Mouse (Mus musculus) midbrain, embryonic 13.5 days (tissue): Measurements from ENCODE around the gene Zgrf1. TPM values are rescaled to one million over a fixed set of nuclear protein-coding genes. Genes with fewer than 3 reads are reported as not detected.
A peak's percentile ranks its signal among the peaks of the same experiment; 100 is the strongest.

Experiments
- ATAC-seq: fragments of 200-750 bp; cut with Nextera tagmentation; 2 replicates; pipeline ENCODE4 v1.8.0; 2017; ENCODE audit warnings: mild to moderate bottlenecking, moderate TSS enrichment, moderate library complexity
- H3K27ac ChIP-seq: fragments of 300-500 bp; sonication (generic); 2 replicates; pipeline ENCODE4 v1.5.1; 2015; ENCODE audit warnings: inconsistent platforms, mild to moderate bottlenecking, moderate library complexity
- H3K27me3 ChIP-seq: fragments of 300-500 bp; sonication (generic); 2 replicates; pipeline ENCODE4 v1.6.1; 2015; ENCODE audit warnings: mild to moderate bottlenecking, inconsistent platforms
- H3K36me3 ChIP-seq: fragments of 300-500 bp; sonication (generic); 2 replicates; pipeline ENCODE4 v1.6.1; 2015; ENCODE audit warnings: mild to moderate bottlenecking, inconsistent platforms
- H3K4me1 ChIP-seq: fragments of 300-500 bp; sonication (generic); replicated peaks from 2 replicates; pipeline ENCODE4 v1.6.1; 2015; ENCODE audit warnings: inconsistent platforms
- H3K4me2 ChIP-seq: fragments of 300-500 bp; sonication (generic); replicated peaks from 2 replicates; pipeline ENCODE4 v1.6.1; 2015; ENCODE audit warnings: moderate library complexity, mild to moderate bottlenecking, inconsistent platforms
- H3K4me3 ChIP-seq: fragments of 300-500 bp; sonication (generic); replicated peaks from 2 replicates; pipeline ENCODE4 v1.5.1; 2015; ENCODE audit warnings: mild to moderate bottlenecking, inconsistent platforms
- H3K9ac ChIP-seq: fragments of 300-500 bp; sonication (generic); replicated peaks from 2 replicates; pipeline ENCODE4 v1.6.1; 2015; ENCODE audit warnings: mild to moderate bottlenecking, inconsistent platforms
- H3K9me3 ChIP-seq: fragments of 300-500 bp; sonication (generic); 2 replicates; pipeline ENCODE4 v1.6.1; 2016; ENCODE audit warnings: mild to moderate bottlenecking, inconsistent platforms
- WGBS: fragments of 180-500 bp; shearing (Covaris S2); methylation state at CpG from one replicate; pipeline ENCODE4 v1.1.7; 2015; 5-methylcytosine and 5-hydroxymethylcytosine counted together
- polyA plus RNA-seq: library from polyadenylated mRNA; unstranded; fragments of >200 nt; fragmentation: Nextera tagmentation; extraction: Ambion mirVana; gene quantifications from 2 replicates; pipeline ENCODE4 v1.2.1, GENCODE M21; 2015

Gene Zgrf1
- polyA plus RNA-seq, 1 experiment from 2014 or later, result 7.0 TPM

DNA sequence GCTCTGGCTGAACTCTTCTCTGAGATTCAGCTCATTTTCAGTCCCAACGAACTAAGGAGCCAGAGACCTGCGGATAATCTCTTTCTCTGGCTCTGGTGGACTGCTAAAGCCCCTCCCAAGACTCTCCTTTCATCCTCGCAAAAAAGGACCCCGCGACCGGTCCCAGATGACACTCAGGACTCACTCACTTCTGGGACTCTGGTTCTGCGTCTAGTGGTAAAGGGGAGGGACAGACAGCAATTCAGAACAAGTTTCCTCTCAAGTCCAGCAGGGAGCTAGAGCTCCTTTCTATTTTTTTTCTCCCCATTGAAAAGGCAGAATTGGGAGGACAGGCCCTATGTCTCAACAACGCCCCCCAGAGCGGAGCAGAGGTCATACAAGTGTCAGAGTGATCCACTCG is 78.3 kb downstream of the Zgrf1 start:
- Histone ChIP-seq H3K4me1 (peaks cover 70% of the 10 kb centered on the region), H3K36me3 (no peaks in the 10 kb centered on the region), H3K9ac (0 out of 2 replicates have a peak overlapping the region, but pooled peaks have one; percentile 74), H3K27ac (peak overlapping the region; percentile 90), H3K4me3 (peak overlapping the region; percentile 53), H3K27me3 (peaks cover 77% of the 10 kb centered on the region), H3K4me2 (peak overlapping the region; percentile 66), H3K9me3 (no peaks in the 10 kb centered on the region)
- ATAC-seq, result no peak
- under 1% methylated on average over 10 of the region's 10 CpGs for WGBS

GRCm38 (mm10) chr3:127632531-127632930 is 79.2 kb downstream of the Zgrf1 start:
- Histone ChIP-seq H3K4me1 (peaks cover 60% of the 10 kb centered on the region), H3K27ac (peak overlapping the region; percentile 90), H3K9ac (peak overlapping the region; percentile 74; the same call in 1 of the 2 replicates), H3K4me3 (peak overlapping the region; percentile 53), H3K4me2 (peak overlapping the region; percentile 66), H3K27me3 (peaks cover 77% of the 10 kb centered on the region), H3K9me3 (no peaks in the 10 kb centered on the region), H3K36me3 (no peaks in the 10 kb centered on the region)
- ATAC-seq, result peak; percentile 84
- under 1% methylated on average over 28 of the region's 32 CpGs for WGBS

DNA sequence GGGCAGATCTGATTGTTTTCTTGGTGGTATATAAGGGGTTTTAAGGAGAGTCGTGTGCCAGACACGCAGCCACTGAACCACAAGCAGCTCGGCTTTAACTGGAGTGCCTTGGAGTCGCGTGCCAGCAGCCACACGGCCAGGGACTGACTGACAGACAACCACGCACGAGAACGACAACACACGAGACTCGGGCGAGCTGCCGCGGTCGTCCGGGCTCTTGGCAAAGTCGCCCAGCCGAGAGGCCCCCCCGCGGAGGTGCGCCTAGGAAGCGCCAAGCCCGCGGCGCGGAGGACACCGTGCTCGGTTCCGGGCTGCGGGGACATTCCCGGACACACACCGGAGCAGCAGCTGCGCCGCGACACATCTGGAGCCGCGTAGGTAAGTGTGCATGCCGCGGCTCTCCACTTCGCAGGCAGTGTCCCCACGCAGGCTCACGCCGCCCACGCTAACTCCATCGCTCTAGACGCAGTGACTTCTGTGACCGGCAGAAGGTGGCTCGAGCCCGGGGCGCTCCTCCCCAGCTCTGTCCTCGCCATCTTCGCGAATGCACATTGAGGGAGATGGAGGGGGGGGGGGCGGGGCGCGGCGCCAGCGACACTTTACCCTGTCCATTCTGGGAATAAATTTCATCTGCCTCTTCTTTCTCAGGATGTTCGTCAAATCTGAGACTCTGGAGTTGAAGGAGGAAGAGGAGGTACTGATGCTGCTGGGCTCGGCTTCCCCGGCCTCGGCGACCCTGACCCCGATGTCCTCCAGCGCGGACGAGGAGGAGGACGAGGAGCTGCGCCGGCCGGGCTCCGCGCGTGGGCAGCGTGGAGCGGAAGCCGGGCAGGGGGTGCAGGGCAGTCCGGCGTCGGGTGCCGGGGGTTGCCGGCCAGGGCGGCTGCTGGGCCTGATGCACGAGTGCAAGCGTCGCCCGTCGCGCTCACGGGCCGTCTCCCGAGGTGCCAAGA is 80.1 kb downstream of the Zgrf1 start, which contains the start of gene Neurog2:
Gene Neurog2 (plus strand): TSS at position 56 of the 953 bp plus-strand sequence.
- H3K4me1 ChIP-seq, result peaks cover 52% of the 10 kb centered on the region
- H3K27me3 ChIP-seq, result peaks cover 77% of the 10 kb centered on the region
- H3K4me3 ChIP-seq, result peak within 1 kb of the TSS; percentile 53
- peak within 1 kb of the TSS; percentile 74 for H3K9ac ChIP-seq
- under 1% methylated on average over 75 of the region's 92 CpGs for WGBS
- no peaks in the 10 kb centered on the region for H3K36me3 ChIP-seq
- H3K27ac ChIP-seq, result peak within 1 kb of the TSS; percentile 90
- peak; percentile 64 for ATAC-seq
- peak within 1 kb of the TSS; percentile 66 for H3K4me2 ChIP-seq
- H3K9me3 ChIP-seq, result no peaks in the 10 kb centered on the region

GRCm38 (mm10) chr3:127634101-127634983 is 81.1 kb downstream of the Zgrf1 start:
- Histone ChIP-seq H3K36me3 (no peaks in the 10 kb centered on the region), H3K4me1 (peaks cover 49% of the 10 kb centered on the region), H3K9ac (peak overlapping the region; percentile 74), H3K27me3 (peaks cover 79% of the 10 kb centered on the region), H3K27ac (peak overlapping the region; percentile 90), H3K9me3 (no peaks in the 10 kb centered on the region), H3K4me3 (peak overlapping the region; percentile 53), H3K4me2 (peak overlapping the region; percentile 66)
- peak; percentile 75 for ATAC-seq
- WGBS, result under 1% methylated on average over 58 of the region's 58 CpGs

GRCm38 (mm10) chr3:127634984-127635349 is 81.7 kb downstream of the Zgrf1 start:
- peak overlapping the region; percentile 66 for H3K4me2 ChIP-seq
- no peak overlapping the region for H3K27ac ChIP-seq
- H3K4me3 ChIP-seq, result peak overlapping the region; percentile 53
- H3K27me3 ChIP-seq, result peaks cover 78% of the 10 kb centered on the region
- no peak for ATAC-seq
- H3K36me3 ChIP-seq, result no peaks in the 10 kb centered on the region
- peaks cover 55% of the 10 kb centered on the region for H3K4me1 ChIP-seq
- whole genome bisulfite sequencing, result 2% methylated on average over 3 of the region's 3 CpGs
- no peaks in the 10 kb centered on the region for H3K9me3 ChIP-seq
- peak overlapping the region; percentile 74; the same call in 1 of the 2 replicates for H3K9ac ChIP-seq

DNA sequence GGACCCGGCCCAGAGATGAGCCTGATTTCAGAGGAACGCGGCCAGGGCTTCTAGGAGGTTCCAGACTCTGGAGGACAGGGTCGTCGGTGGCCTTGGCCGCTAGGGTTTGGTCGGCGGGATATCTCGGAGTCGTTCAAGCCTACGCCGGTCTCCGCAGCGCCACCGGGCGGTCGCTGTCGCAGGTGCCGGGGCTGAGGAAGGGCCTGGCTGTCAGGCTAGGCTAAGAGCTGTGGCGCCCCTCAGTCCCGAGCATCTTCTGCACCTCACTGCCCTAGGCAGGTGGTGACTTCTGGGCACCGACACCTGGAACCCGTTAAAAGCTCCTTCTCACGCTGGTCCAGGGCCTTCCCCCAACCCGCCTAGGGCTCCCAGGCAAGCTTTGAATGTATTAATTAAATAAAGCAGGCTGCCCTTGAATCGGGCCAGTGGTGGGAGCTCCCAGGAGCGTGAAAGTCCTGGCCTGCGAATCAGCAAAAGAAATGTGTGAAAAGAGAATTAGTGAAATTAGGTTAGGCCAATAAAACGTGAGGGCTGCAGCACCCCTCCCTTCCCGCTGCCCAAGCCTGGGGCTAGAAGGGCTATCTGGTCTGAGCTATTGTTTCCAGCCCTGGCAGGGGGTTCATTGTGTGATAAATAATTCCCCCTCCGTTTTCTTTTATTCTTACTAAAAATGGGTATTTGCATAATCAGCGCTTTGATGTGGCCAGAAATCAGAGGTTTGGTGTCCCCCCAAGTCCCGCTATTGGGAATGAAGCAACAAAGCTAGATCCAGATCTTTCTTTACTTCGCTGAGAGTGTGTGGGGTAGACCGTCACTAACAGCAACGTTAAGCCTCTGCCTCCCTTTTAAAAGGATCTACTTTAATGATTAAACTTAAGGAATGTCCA is 86.8 kb downstream of the Zgrf1 start:
- Histone ChIP-seq H3K27me3 (peaks cover 91% of the 10 kb centered on the region), H3K4me2 (peak overlapping the region; percentile 46), H3K9ac (peak overlapping the region; percentile 32), H3K27ac (peak overlapping the region; percentile 74), H3K4me3 (peak overlapping the region; percentile 20), H3K36me3 (no peaks in the 10 kb centered on the region), H3K9me3 (no peaks in the 10 kb centered on the region), H3K4me1 (peaks cover 42% of the 10 kb centered on the region)
- under 1% methylated on average over 36 of the region's 36 CpGs for WGBS
- ATAC-seq, result peak; percentile 85

- no peaks in the 10 kb centered on the region for H3K36me3 ChIP-seq
- peak overlapping the region; percentile 46 for H3K4me2 ChIP-seq
- WGBS, result 3% methylated on average over 37 of the region's 37 CpGs
- no peaks in the 10 kb centered on the region for H3K9me3 ChIP-seq
- H3K9ac ChIP-seq, result no peak overlapping the region
- H3K4me1 ChIP-seq, result peaks cover 42% of the 10 kb centered on the region
- peak; percentile 18 for ATAC-seq
- peak overlapping the region; percentile 74 for H3K27ac ChIP-seq
- H3K4me3 ChIP-seq, result peak overlapping the region; percentile 9; the same call in 1 of the 2 replicates
- H3K27me3 ChIP-seq, result peaks cover 95% of the 10 kb centered on the region
These were observed 87.7 kb downstream of the Zgrf1 start for GRCm38 (mm10) chr3:127640762-127641700.

GRCm38 (mm10) chr3:127642211-127642610 is 88.9 kb downstream of the Zgrf1 start:
- ATAC-seq, result no peak
- H3K36me3 ChIP-seq, result no peaks in the 10 kb centered on the region
- peak overlapping the region; percentile 58 for H3K27ac ChIP-seq
- H3K4me2 ChIP-seq, result 0 out of 2 replicates have a peak overlapping the region, but pooled peaks have one; percentile 12
- H3K4me3 ChIP-seq, result no peak overlapping the region
- peaks cover 97% of the 10 kb centered on the region for H3K27me3 ChIP-seq
- peaks cover 48% of the 10 kb centered on the region for H3K4me1 ChIP-seq
- no peak overlapping the region for H3K9ac ChIP-seq
- WGBS, result 1% methylated on average over 5 of the region's 5 CpGs
- no peaks in the 10 kb centered on the region for H3K9me3 ChIP-seq

DNA sequence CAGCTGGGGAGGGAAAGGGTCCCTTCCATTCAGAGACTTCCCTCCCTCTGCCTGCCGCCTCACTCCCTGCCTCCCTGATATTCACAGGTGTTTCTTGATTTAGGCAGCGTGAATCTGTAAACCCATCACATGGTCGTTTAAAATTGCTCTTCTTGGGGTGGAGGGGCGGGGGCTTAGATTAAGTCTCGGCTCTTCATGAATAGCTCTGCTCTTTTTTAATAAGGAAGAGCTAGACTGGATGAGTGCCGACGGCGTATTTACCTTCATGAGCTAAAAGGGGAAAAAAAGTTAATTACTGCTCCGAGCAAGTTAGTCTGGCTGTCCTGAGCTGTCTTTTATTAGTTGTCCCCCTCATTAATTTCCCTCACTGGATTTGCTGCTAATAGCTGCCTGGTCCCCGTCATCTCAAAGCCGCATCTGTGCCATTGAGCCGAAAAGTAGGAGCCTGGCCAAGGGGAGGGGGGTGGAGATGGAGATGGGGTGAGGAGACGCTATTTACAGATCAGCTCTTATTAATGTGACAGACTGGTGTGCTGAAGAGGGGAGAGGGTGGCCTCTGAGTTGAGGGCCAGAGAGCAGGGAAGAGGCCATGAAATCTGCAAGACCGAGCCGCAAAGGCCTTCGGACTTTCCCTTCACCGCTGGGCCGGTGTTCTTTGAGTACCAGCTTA is 93.0 kb downstream of the Zgrf1 start:
- H3K4me3 ChIP-seq, result no peak overlapping the region
- no peak overlapping the region for H3K4me2 ChIP-seq
- 40% methylated on average over 18 of the region's 18 CpGs for WGBS
- peak; percentile 82 for ATAC-seq
- H3K9ac ChIP-seq, result no peak overlapping the region
- H3K27ac ChIP-seq, result no peak overlapping the region
- peaks cover 92% of the 10 kb centered on the region for H3K27me3 ChIP-seq
- H3K4me1 ChIP-seq, result peaks cover 25% of the 10 kb centered on the region
- no peaks in the 10 kb centered on the region for H3K36me3 ChIP-seq
- no peaks in the 10 kb centered on the region for H3K9me3 ChIP-seq
